Mouse (Mus musculus): ENCODE results near the gene Chst11.

DNA sequence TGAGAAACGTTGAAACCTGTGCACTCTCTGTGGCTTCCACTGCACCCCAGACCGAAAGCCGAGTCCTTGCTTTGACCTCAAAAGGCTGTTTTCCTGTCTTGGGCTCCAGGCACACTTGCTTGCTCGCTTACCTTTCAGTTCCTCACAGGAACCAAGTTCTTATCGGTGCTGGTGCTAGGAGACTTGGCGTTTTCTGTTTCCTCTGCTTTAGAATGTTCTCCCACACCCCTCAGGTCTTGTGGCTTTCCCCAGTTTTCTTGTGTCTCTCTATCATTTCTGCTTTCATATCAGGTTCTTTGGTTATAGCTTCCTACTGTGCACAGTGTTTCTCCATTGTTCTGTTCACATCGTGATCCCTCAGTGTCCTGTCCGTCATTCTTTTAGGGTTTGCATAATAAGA lies 21.0 kb downstream of the Chst11 start:
- TF ChIP-seq POLR2A (IDR thresholded peaks at IDR 0.05; ENCODE audit: borderline replicate concordance, extremely low read depth, insufficient read depth, insufficient read length, poor library complexity, severe bottlenecking), result no peak
- no peak for TF ChIP-seq CTCF (IDR thresholded peaks at IDR 0.05; ENCODE audit: borderline replicate concordance, extremely low read depth, insufficient read depth, insufficient read length)
